Mouse (Mus musculus) right cerebral cortex, adult 2 months (tissue): ENCODE results near the gene Ptpn11.
"Not testable (repeated sequence)": the region's sequence is repeated elsewhere in the genome, so short reads cannot be mapped to it uniquely, and the experiment has no call there.

ENCODE experiments used
- DNase-seq, 2 experiments: peaks; one replicate each; pipeline ENCODE4 v3.0.0; 2021 to 2022; ENCODE audit warnings: low spot score in 2 of 2

Gene Ptpn11

GRCm38 (mm10) chr5:121215380-121216125, 24.4 kb upstream of the Ptpn11 start:
- peak; percentile 81 to 88 for DNase-seq

DNA sequence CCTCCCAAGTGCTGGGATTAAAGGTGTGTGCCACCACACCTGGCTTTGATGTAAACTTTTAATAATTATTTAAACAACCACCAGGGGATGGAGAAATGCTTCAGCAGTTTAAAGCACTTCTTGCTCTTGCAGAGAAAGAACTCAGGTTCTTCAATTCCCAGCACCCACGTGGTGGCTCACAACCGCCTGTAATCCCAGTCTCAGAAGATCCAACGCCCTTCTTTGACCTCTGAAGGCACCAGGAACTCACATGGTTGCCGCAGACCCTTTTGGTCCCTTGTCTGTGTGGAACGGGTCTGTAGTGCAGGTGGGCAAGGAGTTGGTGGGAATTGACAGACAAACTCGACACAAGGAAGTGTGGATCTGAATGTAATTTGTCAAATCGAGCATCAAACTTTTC, 23.5 kb upstream of the Ptpn11 start:
- no peak for DNase-seq

- DNase-seq: no peak
Measured at GRCm38 (mm10) chr5:121212108-121212507, 20.9 kb upstream of the Ptpn11 start.

DNA sequence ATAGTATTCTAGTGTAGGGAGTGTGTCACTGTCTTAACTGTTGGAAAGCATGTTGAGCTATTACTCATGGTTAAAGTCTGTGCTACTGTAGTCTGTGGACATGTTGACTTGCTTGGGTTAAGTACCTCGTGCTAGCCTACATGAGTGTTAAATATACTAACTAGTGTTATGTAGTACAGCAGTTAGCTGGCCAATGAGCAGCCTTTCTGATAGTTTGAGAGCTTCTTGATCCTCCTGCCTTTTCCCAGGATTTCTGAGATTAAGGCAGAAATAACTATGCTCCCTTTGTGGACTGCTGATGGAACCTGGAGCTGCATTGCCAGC, 19.4 kb upstream of the Ptpn11 start:
- no peak for DNase-seq

DNA sequence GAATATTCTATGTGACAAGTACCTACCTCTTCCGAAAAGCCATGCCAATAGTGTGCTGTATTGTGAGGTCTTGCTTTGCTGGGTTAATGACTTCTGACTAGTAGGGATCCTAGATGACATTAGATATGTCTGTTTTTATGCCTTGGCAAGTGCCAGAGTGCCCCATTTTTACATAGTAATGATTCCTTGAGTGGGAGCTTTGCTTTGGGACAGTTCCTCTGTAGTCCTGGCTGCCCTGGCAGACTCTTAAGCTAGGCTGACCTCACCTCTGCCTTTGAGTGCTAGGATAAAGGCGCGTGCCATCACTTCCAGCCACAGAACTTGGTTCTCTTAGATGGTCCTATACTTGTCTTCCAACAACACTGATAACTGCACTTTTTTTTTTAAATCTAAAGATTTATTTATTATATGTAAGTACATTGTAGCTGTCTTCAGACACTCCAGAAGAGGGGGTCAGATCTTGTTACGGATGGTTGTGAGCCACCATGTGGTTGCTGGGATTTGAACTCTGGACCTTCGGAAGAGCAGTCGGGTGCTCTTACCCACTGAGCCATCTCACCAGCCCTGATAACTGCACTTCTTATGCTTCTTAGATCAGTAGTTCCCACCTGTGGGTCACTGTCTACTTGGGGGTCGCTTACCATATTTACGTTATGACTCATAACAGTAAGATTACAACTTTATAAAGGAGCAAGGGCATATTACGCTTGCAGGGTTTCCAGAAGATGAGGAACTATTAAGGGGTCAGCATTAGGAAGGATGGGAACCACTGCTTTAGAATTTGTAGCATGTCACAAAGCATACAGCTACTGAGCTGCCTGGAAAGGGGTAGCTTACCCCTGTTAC, 18.8 kb upstream of the Ptpn11 start:
- DNase-seq: no peak

DNA sequence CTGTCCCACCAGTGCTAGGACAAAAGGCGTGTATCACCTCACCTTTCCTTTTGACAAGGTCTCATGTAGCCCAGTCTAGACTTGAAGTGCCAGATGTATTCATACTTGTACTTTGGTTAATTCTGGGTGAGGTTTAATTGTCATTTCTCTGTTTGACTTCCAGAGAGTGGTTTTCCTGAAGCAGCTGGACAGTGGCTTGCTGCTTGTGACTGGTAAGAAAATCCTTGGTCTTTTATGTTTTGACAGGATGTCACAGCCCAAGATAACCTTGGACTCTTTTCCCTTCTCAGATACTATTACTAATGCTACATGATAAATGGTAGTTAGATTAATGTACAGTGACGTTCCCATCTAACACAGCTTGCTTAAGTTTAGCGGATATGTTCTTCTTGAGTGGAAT, 15.8 kb upstream of the Ptpn11 start:
- DNase-seq: no peak

DNA sequence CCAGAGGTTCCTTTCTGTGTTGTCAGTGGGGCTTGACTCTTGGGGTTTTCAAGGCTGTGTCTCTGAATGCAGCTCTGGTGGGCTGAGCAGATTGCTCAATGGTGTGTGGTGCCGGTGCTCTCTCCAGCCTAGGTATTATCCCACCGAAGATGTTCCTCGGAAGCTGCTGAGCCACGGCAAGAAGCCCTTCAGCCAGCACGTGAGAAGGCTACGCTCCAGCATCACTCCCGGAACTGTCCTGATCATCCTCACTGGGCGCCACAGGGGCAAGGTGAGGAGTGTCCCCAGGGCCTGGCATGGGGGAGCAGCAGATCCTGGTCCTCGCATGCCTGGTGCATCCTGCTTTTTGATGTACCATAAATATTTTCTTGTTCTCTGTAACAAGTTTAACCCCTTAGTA, 15.3 kb upstream of the Ptpn11 start:
- DNase-seq: no peak

GRCm38 (mm10) chr5:121205537-121206130, 14.4 kb upstream of the Ptpn11 start:
- DNase-seq: not testable (repeated sequence)

DNA sequence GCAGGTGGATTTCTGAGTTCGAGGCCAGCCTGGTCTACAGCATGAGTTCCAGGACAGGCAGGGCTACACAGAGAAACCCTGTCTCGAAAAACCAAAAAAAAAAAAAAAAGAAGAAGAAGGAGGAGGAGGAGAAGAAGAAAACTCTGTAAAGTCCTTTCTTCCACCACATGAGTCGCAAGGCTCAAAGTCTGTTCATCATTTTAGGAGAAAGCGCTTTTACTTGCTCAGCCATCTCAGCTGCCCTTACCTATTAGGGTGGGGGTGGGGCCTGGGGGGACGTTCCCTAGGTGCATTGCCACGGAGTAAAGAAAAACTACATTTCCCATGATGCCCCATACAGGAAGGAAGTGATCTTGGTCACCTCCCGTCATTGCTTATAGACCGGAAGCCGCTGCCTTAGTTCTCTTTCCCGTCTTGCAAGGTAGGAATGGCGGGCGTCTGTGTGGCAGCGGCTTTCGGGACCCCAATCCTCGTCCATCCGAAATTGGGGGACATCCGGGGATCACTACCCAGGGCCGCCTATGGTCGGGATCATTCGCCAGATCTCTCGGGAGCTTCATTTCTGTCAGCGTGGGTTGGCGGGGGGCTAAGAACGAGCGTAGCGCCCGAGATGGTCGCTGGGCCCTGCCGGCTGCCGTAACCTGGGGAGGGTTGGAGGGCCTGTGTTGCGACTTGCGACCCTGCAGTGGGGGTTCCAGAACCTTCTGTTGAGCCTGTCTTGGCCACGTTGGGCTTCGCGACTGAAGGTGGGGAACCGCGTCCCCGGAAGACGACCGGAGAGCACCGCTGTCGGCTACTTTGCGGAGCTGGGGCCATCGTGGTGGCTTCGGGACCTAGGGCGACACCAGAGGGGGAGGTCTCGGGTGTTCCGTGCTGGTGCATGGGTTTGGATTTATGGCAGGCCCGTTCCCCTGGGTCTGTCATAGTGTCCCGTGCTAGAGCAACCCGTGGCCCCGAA, 13.2 kb upstream of the Ptpn11 start, which contains the start of gene Rpl6:
Gene Rpl6, plus strand, starts transcription at position 350 of the 958 bp plus-strand sequence.
- DNase-seq: peak; percentile 84 to 85

DNA sequence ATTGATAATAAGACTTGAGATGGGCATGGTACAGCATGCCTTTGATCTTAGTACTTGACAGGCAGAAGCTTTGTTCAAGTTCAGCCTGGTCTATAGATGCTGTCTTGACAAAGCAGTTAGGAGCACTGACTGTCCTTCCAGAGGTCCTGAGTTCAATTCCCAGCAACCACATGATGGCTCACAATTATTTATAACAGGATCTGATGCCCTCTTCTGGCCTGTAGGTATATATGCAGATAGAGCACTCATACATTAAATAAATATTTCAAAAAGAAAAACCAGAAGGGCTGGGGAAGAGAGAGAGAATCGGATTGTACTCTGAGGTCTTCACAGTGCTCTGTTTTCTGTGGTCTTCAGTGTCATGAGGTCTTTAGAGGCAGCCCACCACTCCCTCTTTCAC, 11.3 kb upstream of the Ptpn11 start:
- DNase-seq: no peak

- no peak for DNase-seq
Measured at GRCm38 (mm10) chr5:121201739-121202138, 10.5 kb upstream of the Ptpn11 start.

GRCm38 (mm10) chr5:121198376-121198775, 7.2 kb upstream of the Ptpn11 start:
- DNase-seq: no peak

- no peak for DNase-seq
Measured at GRCm38 (mm10) chr5:121197337-121197736, 6.1 kb upstream of the Ptpn11 start.

DNA sequence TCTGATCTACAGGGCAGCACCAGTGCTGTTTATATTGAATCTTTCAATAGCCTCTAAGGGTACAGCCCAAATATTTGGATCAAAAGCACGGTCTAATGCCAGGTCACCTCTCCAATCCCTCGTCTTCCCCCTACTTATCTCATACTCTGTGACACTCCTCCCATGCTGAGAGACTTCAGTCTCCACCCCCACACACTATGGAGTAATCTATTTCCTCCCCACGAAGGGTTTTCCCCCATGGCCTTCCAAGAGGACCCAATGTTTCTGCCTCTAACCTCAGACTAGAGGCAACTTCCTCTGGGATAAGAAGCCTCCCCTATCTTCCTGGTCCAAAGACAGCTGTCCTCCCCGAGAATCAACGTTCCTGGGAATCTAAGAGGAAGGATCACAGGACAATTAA, 5.6 kb upstream of the Ptpn11 start:
- DNase-seq: no peak

- no peak for DNase-seq
Measured at GRCm38 (mm10) chr5:121194173-121194572, 3.0 kb upstream of the Ptpn11 start.

- DNase-seq: no peak
Measured at GRCm38 (mm10) chr5:121191584-121191906, 348 bp upstream of the Ptpn11 start.

GRCm38 (mm10) chr5:121190210-121190835, 874 bp downstream of the Ptpn11 start:
- DNase-seq: no peak

DNA sequence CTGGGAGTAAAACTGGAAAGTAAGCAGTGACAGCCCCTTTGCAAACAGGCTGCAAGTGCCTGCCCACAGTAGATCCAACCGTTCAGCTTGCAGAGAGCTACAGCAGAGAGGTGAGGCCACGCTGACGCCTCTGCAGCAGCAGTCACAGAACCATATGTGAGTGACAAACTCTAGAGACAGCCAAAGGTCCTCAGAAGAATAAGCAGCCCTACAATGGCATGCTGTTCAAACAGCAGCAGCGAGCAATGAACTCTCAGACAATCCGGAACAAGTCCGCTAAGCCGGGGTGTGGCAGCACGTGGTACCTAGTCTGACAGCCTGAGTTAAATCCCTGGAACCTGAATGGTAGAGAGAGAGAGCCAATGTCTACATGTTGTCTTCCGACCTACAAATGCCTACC, 2.0 kb downstream of the Ptpn11 start:
- peak in 1 of 2 experiments; percentile 37 for DNase-seq

- no peak for DNase-seq
Measured at GRCm38 (mm10) chr5:121188265-121188664, 2.9 kb downstream of the Ptpn11 start.

- DNase-seq: no peak
Measured at GRCm38 (mm10) chr5:121187580-121188001, 3.6 kb downstream of the Ptpn11 start.

DNA sequence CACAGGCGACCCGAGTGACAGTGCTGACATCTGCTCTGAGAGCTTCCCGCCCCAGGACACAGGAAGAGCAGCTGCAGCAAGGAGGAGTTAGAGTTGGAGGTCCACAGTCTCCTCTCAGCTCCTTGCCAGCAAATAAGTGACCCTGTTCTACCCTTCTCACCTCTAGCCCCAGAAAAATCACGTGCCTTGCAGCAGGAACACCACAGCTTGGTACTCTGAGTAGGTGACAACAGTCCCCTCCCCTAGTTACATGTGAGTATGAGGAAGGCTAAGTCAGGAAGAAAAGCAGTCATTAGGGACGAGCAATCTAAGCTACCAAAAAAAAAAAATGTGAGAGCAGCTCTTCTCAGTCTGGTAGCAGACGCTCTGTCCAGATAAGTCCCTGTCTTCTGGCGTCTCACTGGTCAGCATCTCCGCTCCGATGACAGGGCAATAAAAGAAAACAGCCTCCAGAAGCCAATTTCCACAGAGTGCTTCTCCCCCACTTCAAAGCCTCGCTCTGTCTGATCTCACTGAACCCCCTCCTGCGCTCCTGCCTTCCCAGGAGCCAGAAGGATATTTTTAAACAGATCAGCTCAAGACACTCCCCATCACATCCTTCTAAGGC, 6.1 kb downstream of the Ptpn11 start:
- DNase-seq: no peak
